ENCODE assay signal across 17 mouse cellular contexts in the genomic region with DNA sequence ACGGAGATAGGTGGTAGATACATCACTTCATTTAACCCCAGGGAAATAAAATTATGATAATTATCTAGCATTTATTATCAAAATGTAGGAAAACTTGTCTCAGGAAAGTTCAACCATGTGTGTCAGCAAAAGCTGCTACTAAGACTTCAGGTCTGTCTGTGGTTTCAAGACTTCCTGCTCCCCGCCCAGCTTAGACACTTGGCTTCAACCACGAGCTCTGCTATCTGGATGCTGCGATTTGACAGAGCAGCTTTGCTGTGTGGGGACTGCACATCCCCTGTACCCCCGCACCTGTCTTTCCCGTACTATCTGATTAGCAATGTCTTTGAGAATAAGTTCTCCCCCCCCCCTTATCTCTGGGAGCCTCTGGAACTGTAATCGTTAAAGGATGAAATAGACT.
DNase-seq lines count a peak whose midpoint lies in the region; ATAC-seq lines count a peak whose summit lies in the region.
"Had no signal": no experiment of that assay in that cellular context is flagged by ENCODE, and none has a peak within 500 bp of the region (broad histone marks: within the 10 kb centered on the region; RNA-seq: fewer than 3 reads in every experiment).

No protein-coding gene starts in this region.

- ATAC-seq in CD4-positive, CD25-positive, alpha-beta regulatory T cell, adult 4 months: peak; percentile 78
- peak; percentile 44 for ATAC-seq in granulocyte monocyte progenitor cell, adult 5-6 weeks (replicated peaks; ENCODE audit: poor library complexity, severe bottlenecking)
- ATAC-seq: forebrain, embryonic 15.5 days; intestine, embryonic 16.5 days; liver, embryonic 12.5 days had no signal

- DNase-seq in splenic B cell, adult 2 months (ENCODE audit: low read depth, low spot score): peak; percentile 31
- DNase-seq in thymus, postnatal 4 days: peak; percentile 43
- DNase-seq in c-Kit-positive CD71-positive TER-119-positive erythroid progenitor cells, embryonic 14.5 days (ENCODE audit: low spot score): no peak
- no peak for DNase-seq in gastrocnemius, postnatal 4 days (ENCODE audit: low spot score in 2 of 2)
- DNase-seq in cerebellum, postnatal 4 days (ENCODE audit: low spot score in 2 of 2): no peak
- DNase-seq: cerebellum, postnatal 25 days; heart, adult 2 months; right cerebral cortex, postnatal 14 days had no signal

- H3K27me3 ChIP-seq in splenic B cell, adult 2 months (ENCODE audit: control insufficient read depth, insufficient read depth, low read length, poor library complexity, severe bottlenecking): no peaks in the 10 kb centered on the region; the same call in 1 of the 2 replicates
- H3K27me3 ChIP-seq: embryonic facial prominence, embryonic 12.5 days; forebrain, embryonic 15.5 days; heart, embryonic 15.5 days; liver, embryonic 12.5 days; lung, embryonic 15.5 days; neural tube, embryonic 13.5 days had no signal

- H3K36me3 ChIP-seq in splenic B cell, adult 2 months (ENCODE audit: control insufficient read depth, insufficient read depth, low read length, poor library complexity, severe bottlenecking): no peaks in the 10 kb centered on the region
- H3K36me3 ChIP-seq: embryonic facial prominence, embryonic 12.5 days; forebrain, embryonic 15.5 days; heart, embryonic 15.5 days; liver, embryonic 12.5 days; lung, embryonic 15.5 days; neural tube, embryonic 13.5 days had no signal

Comparison
In these comparisons a context has a peak if more than half of its experiments do, and no peak if none do; other contexts are left out.
1. DNase-seq: peak in splenic B cell, adult 2 months (single experiment) and thymus, postnatal 4 days (single experiment); none in c-Kit-positive CD71-positive TER-119-positive erythroid progenitor cells, embryonic 14.5 days (single experiment), gastrocnemius, postnatal 4 days (0 of 2) and cerebellum, postnatal 4 days (0 of 2).